Mouse (Mus musculus) forelimb bud, embryonic 11.5 days (tissue): ENCODE results near the gene S100a4.

ENCODE experiments used
- DNase-seq: peaks from one replicate; pipeline ENCODE4 v3.0.0-alpha.2; 2012; ENCODE audit warnings: low read depth, low spot score

The S100a4 gene

DNA sequence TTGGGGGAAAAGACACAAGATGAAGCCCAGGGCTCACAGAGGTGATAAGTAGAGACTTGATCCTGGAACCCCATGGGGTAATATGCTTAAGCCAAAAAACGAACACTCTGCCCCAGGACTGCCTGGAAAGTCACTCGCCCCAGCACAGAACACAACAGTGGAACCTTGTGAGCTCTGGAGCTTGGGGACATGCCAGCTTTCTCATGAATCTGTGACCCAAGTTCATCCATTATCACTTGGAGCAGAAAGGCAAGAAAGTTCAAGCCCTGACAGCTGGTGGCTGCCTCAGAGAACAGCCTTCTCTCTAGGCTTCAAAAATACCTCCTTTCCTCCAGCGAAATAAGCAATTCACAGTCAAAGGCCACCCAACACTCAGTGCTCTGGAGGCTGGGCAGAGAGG is 4.2 kb upstream of the S100a4 start:
- no peak for DNase-seq

DNA sequence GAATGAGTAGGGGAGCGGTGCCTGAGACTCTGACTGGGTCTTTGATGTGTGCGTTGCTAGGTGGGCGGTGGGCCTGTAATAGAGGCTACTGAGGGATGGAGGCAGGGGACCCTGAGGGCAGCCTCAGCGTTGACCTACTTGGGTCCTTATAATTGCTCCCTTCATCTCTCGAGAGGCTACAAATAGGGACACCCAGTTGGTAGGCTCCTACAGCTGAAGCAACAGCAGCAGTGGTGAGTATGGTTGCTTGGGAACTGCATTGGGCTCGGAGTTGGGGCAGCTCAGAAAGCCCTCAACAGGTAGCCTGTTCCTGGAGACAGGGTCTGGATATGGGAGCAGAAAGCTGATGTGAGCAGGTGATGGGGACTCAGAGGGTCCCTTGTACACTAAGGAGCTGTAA is 3.5 kb upstream of the S100a4 start:
- no peak for DNase-seq

GRCm38 (mm10) chr3:90600458-90601195 is 2.9 kb upstream of the S100a4 start:
- no peak for DNase-seq

DNA sequence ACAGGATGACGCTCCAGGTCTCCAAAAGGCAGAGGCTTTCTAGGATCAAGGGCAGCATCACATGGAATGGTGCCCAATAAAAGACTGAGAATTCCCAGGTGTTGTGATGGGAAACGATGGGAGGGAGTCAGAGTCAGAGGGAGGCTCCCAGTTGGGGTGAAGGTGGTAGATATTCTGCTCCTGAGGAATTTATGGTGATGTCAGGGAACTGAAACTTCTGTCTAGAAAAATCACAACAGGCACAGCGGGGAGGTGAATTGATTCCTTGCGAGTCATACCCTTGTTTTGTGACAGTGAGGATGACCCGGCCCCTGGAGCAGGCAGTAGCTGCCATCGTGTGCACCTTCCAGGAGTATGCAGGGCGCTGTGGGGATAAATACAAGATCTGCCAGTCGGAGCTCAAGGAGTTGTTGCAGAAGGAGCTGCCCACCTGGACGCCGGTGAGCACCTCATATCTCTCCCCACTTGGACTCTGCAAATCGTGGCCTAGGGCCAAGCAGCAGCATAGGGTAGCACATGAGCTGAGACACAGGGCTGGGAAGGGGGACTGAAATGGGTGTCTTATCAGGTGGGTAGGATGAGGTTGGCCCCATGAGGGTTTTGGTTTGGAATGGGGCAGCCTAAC is 2.0 kb upstream of the S100a4 start, which contains the start of gene Gm42674:
TSS of gene Gm42674 (plus strand) at position 419 of the 625 bp plus-strand sequence.
- DNase-seq, result no peak

DNA sequence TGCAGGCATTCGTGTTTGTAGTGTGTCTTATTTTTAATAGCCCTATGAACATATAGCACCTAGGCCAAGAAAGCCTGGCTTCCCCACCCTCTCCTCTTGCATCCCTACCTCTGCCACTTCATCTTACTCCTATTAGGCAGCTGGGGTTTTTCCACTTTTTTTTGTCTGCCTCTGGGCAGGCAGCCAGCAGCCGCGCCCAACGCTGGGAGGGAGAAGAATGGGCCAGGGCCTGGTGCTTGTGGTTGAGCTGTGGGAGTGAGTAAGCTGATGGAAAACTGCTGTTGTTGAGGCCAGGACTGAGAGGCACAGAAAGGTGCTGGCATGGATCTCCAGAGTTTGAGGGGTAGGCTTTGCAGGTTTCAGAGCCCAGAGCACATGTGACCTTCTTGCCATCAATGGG is 845 bp downstream of the S100a4 start:
- DNase-seq, result peak; percentile 38

GRCm38 (mm10) chr3:90605049-90605448 is 1.5 kb downstream of the S100a4 start:
- DNase-seq, result no peak

DNA sequence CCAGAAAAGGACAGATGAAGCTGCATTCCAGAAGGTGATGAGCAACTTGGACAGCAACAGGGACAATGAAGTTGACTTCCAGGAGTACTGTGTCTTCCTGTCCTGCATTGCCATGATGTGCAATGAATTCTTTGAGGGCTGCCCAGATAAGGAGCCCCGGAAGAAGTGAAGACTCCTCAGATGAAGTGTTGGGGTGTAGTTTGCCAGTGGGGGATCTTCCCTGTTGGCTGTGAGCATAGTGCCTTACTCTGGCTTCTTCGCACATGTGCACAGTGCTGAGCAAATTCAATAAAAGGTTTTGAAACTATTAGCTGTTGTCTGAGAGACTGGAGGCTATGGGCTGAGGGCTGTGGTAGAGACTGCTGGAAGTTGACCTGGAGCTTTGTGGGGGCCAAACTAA is 2.2 kb downstream of the S100a4 start:
- DNase-seq, result no peak

DNA sequence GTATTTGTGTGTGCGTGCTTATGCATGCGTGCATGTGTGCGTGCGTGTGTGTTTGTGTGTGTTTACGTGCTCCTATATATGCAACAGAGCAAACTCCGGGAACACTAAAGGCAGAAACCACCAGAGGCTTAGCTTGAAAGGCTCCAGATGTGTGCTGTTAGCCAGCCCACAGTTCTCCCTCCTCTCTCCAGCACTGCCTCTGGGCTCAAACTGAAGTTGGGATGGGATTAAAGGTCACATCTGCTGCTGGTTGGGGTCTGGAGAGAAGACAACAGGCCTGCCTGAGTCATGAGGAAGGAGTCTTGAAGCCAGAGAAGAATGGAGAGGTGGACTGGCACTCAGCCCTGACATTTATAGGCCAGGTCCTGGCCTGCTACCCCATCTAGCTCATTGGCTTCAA is 2.6 kb downstream of the S100a4 start:
- DNase-seq, result peak; percentile 65

- DNase-seq, result no peak
These were observed 3.8 kb downstream of the S100a4 start for GRCm38 (mm10) chr3:90607361-90607760.

- no peak for DNase-seq
These were observed 4.7 kb downstream of the S100a4 start, which contains the start of gene S100a5 for GRCm38 (mm10) chr3:90608223-90608622. Gene S100a5, plus strand, starts transcription at chr3:90608523.

- no peak for DNase-seq
These were observed 5.5 kb downstream of the S100a4 start for GRCm38 (mm10) chr3:90609102-90609501.

DNA sequence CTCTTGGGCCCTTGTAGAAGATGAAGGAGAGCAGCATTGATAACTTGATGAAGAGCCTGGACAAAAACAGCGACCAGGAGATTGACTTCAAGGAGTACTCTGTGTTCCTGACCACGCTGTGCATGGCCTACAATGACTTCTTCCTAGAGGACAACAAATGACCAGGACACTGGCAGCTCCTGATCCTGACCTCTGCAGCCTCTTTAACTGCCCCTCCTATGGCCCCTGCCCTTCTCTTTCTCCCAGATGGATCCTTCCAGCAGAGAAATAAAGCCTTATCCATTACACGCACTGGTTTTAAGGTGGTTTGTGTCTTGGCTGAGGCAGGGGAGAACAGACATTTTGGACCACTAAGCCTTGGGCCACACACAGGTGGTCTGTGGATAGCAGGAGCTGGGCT is 7.9 kb downstream of the S100a4 start:
- DNase-seq, result no peak

- DNase-seq, result no peak
These were observed 8.5 kb downstream of the S100a4 start for GRCm38 (mm10) chr3:90612061-90612460.

DNA sequence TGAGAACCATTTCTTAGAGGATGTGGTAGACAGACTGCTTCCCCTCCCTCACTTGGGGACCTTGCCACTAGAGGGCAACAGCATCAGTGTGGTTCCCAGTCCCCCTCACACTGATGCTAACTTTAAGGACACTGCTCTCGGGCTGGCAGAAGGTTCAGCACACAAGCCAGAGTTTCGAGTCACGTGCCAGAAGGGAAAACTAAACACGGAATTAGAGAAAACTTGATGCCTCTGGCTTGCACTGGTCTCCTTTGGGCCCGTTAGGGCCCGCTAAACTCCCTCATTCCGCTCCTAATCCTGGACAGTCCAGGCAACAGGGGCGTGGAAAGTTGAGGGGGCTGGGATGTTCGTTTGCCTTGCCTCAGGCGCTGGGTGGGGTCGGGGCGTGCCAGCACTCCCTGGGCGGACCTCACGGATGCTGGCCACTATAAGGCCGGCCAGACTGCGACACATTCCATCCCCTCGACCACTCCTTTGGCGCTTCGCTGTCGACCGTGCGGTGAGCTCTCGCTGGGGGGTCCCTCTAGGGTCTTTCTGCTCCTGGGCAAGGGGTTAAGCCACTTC is 9.2 kb downstream of the S100a4 start, which contains the start of gene S100a6:
TSS of gene S100a6 (plus strand) at position 155 of the 564 bp plus-strand sequence.
- peak; percentile 72 for DNase-seq

DNA sequence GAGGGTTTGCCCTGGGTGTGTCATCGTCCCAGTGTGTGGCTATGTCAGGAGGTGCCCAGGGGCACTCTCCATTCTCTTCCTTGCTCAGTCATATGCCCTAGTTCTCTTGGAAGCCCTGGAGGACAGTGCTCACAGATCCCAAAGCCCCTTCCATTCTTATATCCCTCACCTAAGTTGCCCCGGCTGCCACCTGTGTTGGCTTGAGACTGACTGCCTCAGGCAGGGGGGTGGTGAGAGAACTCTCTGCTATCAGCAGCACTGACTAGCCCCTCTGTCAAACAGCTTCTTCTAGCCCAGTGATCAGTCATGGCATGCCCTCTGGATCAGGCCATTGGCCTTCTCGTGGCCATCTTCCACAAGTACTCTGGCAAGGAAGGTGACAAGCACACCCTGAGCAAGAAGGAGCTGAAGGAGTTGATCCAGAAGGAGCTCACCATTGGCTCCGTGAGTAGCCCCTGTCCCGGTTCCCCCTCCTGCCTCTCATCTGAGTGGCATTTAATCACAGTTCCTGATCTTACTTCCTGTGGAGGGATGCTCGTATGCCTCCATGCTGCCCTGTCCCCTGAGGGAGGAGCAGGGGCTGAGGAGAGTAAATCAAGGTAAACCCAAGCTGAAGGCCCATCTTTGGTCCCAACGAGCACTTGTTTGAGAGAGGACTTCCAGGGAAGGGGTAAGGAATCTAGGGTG is 10.0 kb downstream of the S100a4 start:
- no peak for DNase-seq

DNA sequence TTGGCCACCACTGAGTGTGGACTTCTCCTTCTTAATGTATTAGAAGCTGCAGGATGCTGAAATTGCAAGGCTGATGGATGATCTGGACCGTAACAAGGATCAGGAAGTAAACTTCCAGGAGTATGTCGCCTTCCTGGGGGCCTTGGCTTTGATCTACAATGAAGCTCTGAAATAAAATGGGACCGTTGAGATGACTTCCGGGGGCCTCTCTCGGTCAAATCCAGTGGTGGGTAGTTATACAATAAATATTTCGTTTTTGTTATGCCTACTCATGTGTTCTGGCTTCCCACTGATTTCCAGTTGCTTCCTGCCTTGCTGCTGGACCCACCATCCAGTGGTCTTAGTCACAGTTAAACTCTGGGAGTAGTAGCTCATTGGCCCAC is 10.6 kb downstream of the S100a4 start:
- DNase-seq, result no peak

DNA sequence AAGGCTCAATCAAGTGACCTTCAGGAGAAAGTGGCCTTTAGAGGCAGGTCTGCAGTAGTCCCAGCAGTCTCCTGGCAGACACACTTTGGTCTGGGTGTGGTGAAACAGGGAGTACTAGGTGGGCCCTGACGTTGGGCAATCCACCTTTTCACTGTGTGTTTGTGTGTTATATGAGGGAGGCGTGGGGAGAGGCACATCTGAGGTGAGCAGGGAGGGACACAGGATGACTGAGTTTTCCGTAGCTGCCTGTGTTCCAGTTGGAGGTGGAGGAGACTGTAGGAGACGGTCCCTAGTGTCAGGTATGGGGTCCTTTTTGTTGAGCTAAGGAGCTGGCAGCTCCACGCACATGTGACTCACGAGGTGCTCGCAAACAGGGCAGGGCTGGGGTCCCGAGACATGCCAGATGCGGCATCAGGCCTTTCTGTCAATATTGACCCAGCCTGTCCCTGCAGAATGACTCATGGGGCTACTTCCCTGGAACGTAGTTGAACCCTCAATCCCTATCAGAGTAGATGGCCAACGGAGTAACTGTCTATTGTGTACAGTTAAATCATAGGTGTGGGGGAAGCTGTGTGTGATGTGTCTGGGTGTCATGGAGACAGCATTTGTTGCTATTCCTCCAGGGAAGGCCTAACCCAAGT is 11.2 kb downstream of the S100a4 start:
- no peak for DNase-seq

DNA sequence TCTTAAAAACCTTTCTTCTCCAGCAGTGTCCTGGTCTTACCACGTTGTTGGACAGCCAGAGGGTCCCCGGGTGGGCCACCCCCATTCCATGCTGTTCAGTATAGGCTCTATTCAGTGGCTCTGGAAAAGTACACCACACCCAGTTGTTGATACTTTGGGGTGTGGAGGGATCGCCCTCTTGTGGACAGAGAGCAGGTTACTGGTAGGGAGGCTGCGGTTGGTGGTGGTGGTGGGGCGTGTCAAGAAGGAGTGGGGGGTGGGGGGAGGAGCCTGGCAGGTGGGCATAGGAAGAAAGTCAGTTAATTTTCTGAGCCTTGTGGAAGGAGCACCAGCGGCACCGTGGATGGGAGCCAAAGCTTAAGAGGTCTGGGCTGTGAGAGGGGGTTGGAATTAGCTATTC is 11.8 kb downstream of the S100a4 start:
- DNase-seq, result peak; percentile 73

DNA sequence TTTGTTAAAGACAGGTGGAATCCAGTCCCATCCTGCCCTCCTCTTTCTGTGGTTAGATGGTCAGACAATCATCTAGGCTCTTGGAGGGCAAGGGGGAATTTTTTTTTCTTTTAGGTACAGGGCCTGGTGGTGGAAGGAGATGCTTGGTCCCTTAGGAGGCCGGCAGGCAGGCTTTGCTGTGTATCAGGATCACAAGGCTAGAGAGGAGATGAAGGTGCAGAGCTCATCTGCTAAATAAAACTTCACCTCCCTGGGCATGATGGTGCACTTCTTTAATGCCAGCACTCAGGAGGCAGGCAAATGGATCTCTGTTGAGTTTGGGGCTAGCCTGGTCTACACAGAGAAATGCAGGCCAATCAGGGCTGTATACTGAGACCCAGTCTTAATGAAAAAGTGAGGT is 12.3 kb downstream of the S100a4 start:
- no peak for DNase-seq

GRCm38 (mm10) chr3:90617586-90617985 is 14.0 kb downstream of the S100a4 start:
- no peak for DNase-seq

- no peak for DNase-seq
These were observed 18.0 kb downstream of the S100a4 start for GRCm38 (mm10) chr3:90621552-90621951.
